Mouse (Mus musculus) stomach, postnatal 0 days (tissue): Measurements from ENCODE around the gene 3110009E18Rik.

ENCODE experiments used
- CTCF ChIP-seq: IDR thresholded peaks from 2 replicates; pipeline ENCODE4 v1.5.1; 2016; ENCODE audit warnings: antibody characterized with exemption, low read depth, mild to moderate bottlenecking, moderate library complexity
- EP300 ChIP-seq: optimal IDR thresholded peaks from 2 replicates; pipeline ENCODE3; 2016; ENCODE audit warnings: antibody characterized with exemption

GRCm38 (mm10) chr1:120229723-120230471 is 108.9 kb downstream of the 3110009E18Rik start:
- TF ChIP-seq CTCF (no peak), EP300 (no peak)
